Mouse (Mus musculus) lung, adult 18-20 months (tissue): ENCODE measurements around the gene Fyn.
A peak's percentile ranks its signal among the peaks of the same experiment; 100 is the strongest.

ENCODE experiments used
- DNase-seq, 2 experiments: peaks; one replicate each; pipeline ENCODE4 v3.0.0; 2022; ENCODE audit warnings: mixed read lengths in 2 of 2

The Fyn gene

GRCm38 (mm10) chr10:39472923-39473322 lies 104.3 kb downstream of the Fyn start:
- no peak for DNase-seq

- no peak for DNase-seq
Observed at GRCm38 (mm10) chr10:39479361-39479760, 110.7 kb downstream of the Fyn start.

GRCm38 (mm10) chr10:39484382-39484826 lies 115.7 kb downstream of the Fyn start:
- no peak for DNase-seq

GRCm38 (mm10) chr10:39484892-39485291 lies 116.2 kb downstream of the Fyn start:
- no peak for DNase-seq

GRCm38 (mm10) chr10:39485939-39486338 lies 117.3 kb downstream of the Fyn start:
- DNase-seq, result no peak

- no peak for DNase-seq
Observed at GRCm38 (mm10) chr10:39486501-39487450, 118.1 kb downstream of the Fyn start.

GRCm38 (mm10) chr10:39487740-39488415 lies 119.2 kb downstream of the Fyn start:
- DNase-seq, result no peak

GRCm38 (mm10) chr10:39488542-39488941 lies 119.9 kb downstream of the Fyn start:
- DNase-seq, result no peak

GRCm38 (mm10) chr10:39488956-39489355 lies 120.3 kb downstream of the Fyn start:
- DNase-seq, result no peak

GRCm38 (mm10) chr10:39490349-39491121 lies 121.9 kb downstream of the Fyn start:
- no peak for DNase-seq

GRCm38 (mm10) chr10:39492146-39492545 lies 123.5 kb downstream of the Fyn start:
- DNase-seq, result no peak

GRCm38 (mm10) chr10:39493007-39493406 lies 124.4 kb downstream of the Fyn start:
- no peak for DNase-seq

GRCm38 (mm10) chr10:39498641-39499040 lies 130.0 kb downstream of the Fyn start:
- no peak for DNase-seq

- no peak for DNase-seq
Observed at GRCm38 (mm10) chr10:39501571-39501970, 132.9 kb downstream of the Fyn start.

GRCm38 (mm10) chr10:39501977-39502706 lies 133.5 kb downstream of the Fyn start:
- peak; percentile 69 to 80 for DNase-seq

- DNase-seq, result no peak
Observed at GRCm38 (mm10) chr10:39503331-39503730, 134.7 kb downstream of the Fyn start.

GRCm38 (mm10) chr10:39505007-39505406 lies 136.4 kb downstream of the Fyn start:
- no peak for DNase-seq

GRCm38 (mm10) chr10:39505621-39506020 lies 137.0 kb downstream of the Fyn start:
- DNase-seq, result no peak

- no peak for DNase-seq
Observed at GRCm38 (mm10) chr10:39506353-39506752, 137.7 kb downstream of the Fyn start.

- peak; percentile 40 to 53 for DNase-seq
Observed at GRCm38 (mm10) chr10:39506831-39507230, 138.2 kb downstream of the Fyn start.

- DNase-seq, result no peak
Observed at GRCm38 (mm10) chr10:39508801-39509200, 140.1 kb downstream of the Fyn start.

GRCm38 (mm10) chr10:39509937-39510336 lies 141.3 kb downstream of the Fyn start:
- no peak for DNase-seq
